Mouse (Mus musculus) forebrain, embryonic 14.5 days (tissue): ENCODE data around the gene Chac1. TPM values are rescaled to one million over a fixed set of nuclear protein-coding genes. Genes with fewer than 3 reads are reported as not detected.

Experiments used
- ATAC-seq: fragments of 200-750 bp; cut with Nextera tagmentation; 2 replicates; pipeline ENCODE4 v1.8.0; 2017; ENCODE audit warnings: mild to moderate bottlenecking, moderate library complexity
- DNase-seq: peaks from one replicate; pipeline ENCODE4 v3.0.0-alpha.2; 2015; ENCODE audit warnings: low spot score
- H3K27ac ChIP-seq: fragments of 300-500 bp; sonication (generic); 2 replicates; pipeline ENCODE4 v1.5.1; 2014; ENCODE audit warnings: low read depth, mild to moderate bottlenecking, control low read depth, low read length, moderate library complexity
- H3K27me3 ChIP-seq: fragments of 300-500 bp; sonication (generic); replicated peaks from 2 replicates; pipeline ENCODE4 v1.6.1; 2014; ENCODE audit warnings: low read length, control low read depth, mixed read lengths; ENCODE audit not compliant: control insufficient read depth, insufficient read depth
- H3K36me3 ChIP-seq: fragments of 300-500 bp; sonication (generic); 2 replicates; pipeline ENCODE4 v1.6.1; 2014; ENCODE audit warnings: low read length, control low read depth; ENCODE audit not compliant: control insufficient read depth, insufficient read depth
- H3K4me1 ChIP-seq: fragments of 300-500 bp; sonication (generic); 2 replicates; pipeline ENCODE4 v1.6.1; 2014; ENCODE audit warnings: antibody characterized with exemption, low read length, control low read depth; ENCODE audit not compliant: control insufficient read depth, insufficient read depth
- H3K4me2 ChIP-seq: fragments of 300-500 bp; sonication (generic); 2 replicates; pipeline ENCODE4 v1.6.1; 2014; ENCODE audit warnings: mild to moderate bottlenecking, control low read depth, low read length
- H3K4me3 ChIP-seq: fragments of 300-500 bp; sonication (generic); 2 replicates; pipeline ENCODE4 v1.5.1; 2014; ENCODE audit warnings: low read depth, low read length, control low read depth
- H3K9ac ChIP-seq: fragments of 300-500 bp; sonication (generic); 2 replicates; pipeline ENCODE4 v1.6.1; 2014; ENCODE audit warnings: mild to moderate bottlenecking, low read length, control low read depth, moderate library complexity
- H3K9me3 ChIP-seq: fragments of 300-500 bp; sonication (generic); replicated peaks from 2 replicates; pipeline ENCODE4 v1.6.1; 2016; ENCODE audit warnings: low read length, control low read depth, mixed read lengths; ENCODE audit not compliant: control insufficient read depth
- WGBS: fragments of 180-500 bp; shearing (Covaris S2); extraction: QIAGEN DNeasy Blood & Tissue Kit; methylation state at CpG from one replicate; pipeline ENCODE4 v1.1.7; 2014; 5-methylcytosine and 5-hydroxymethylcytosine counted together
- polyA plus RNA-seq: library from polyadenylated mRNA; unstranded; fragments of >200 nt; fragmentation: Nextera tagmentation; extraction: Ambion mirVana; gene quantifications from 2 replicates; pipeline ENCODE4 v1.2.1, GENCODE M21; 2014

The Chac1 gene
- polyA plus RNA-seq, 1 experiment from 2014 or later = 3.8 TPM

- H3K4me1 ChIP-seq = no peaks in the 10 kb centered on the region
- ATAC-seq (no peak), DNase-seq (no peak)
- H3K9ac ChIP-seq = no peak overlapping the region
- no peaks in the 10 kb centered on the region for H3K27me3 ChIP-seq
- 22% methylated on average over 7 of the region's 7 CpGs for WGBS
- no peak overlapping the region for H3K27ac ChIP-seq
- H3K4me3 ChIP-seq = no peak overlapping the region
- H3K36me3 ChIP-seq = no peaks in the 10 kb centered on the region
- H3K4me2 ChIP-seq = no peak overlapping the region
- no peaks in the 10 kb centered on the region for H3K9me3 ChIP-seq
These were observed 4.6 kb downstream of the Chac1 start for GRCm38 (mm10) chr2:119355651-119356050.

GRCm38 (mm10) chr2:119356310-119356709 is 5.3 kb downstream of the Chac1 start:
- no peak overlapping the region for H3K4me3 ChIP-seq
- no peaks in the 10 kb centered on the region for H3K27me3 ChIP-seq
- H3K4me1 ChIP-seq = no peaks in the 10 kb centered on the region
- no peaks in the 10 kb centered on the region for H3K36me3 ChIP-seq
- H3K4me2 ChIP-seq = no peak overlapping the region
- peaks cover 3% of the 10 kb centered on the region; the same call in 1 of the 2 replicates for H3K9me3 ChIP-seq
- no peak overlapping the region for H3K9ac ChIP-seq
- no peak overlapping the region for H3K27ac ChIP-seq
- DNase-seq = no peak
- no peak for ATAC-seq

GRCm38 (mm10) chr2:119356805-119357204 is 5.8 kb downstream of the Chac1 start:
- Histone ChIP-seq H3K4me2 (no peak overlapping the region), H3K27ac (no peak overlapping the region), H3K4me1 (no peaks in the 10 kb centered on the region), H3K27me3 (no peaks in the 10 kb centered on the region), H3K4me3 (no peak overlapping the region), H3K36me3 (no peaks in the 10 kb centered on the region), H3K9me3 (peaks cover 8% of the 10 kb centered on the region; the same call in 1 of the 2 replicates), H3K9ac (no peak overlapping the region)
- ATAC-seq (no peak), DNase-seq (no peak)
- 92% methylated on average over 5 of the region's 5 CpGs for WGBS

GRCm38 (mm10) chr2:119358249-119358648 is 7.2 kb downstream of the Chac1 start:
- Histone ChIP-seq H3K4me3 (no peak overlapping the region), H3K9ac (no peak overlapping the region), H3K4me1 (no peaks in the 10 kb centered on the region), H3K9me3 (peaks cover 8% of the 10 kb centered on the region; the same call in 1 of the 2 replicates), H3K36me3 (no peaks in the 10 kb centered on the region), H3K27me3 (no peaks in the 10 kb centered on the region), H3K4me2 (no peak overlapping the region), H3K27ac (no peak overlapping the region)
- DNase-seq (no peak), ATAC-seq (no peak)
- 91% methylated on average over 6 of the region's 6 CpGs for WGBS

- H3K4me2 ChIP-seq = no peak overlapping the region
- peaks cover 8% of the 10 kb centered on the region; the same call in 1 of the 2 replicates for H3K9me3 ChIP-seq
- no peak overlapping the region for H3K27ac ChIP-seq
- H3K9ac ChIP-seq = no peak overlapping the region
- no peaks in the 10 kb centered on the region for H3K36me3 ChIP-seq
- WGBS = 94% methylated on average over 2 of the region's 2 CpGs
- ATAC-seq (no peak), DNase-seq (no peak)
- H3K4me1 ChIP-seq = no peaks in the 10 kb centered on the region
- no peak overlapping the region for H3K4me3 ChIP-seq
- no peaks in the 10 kb centered on the region for H3K27me3 ChIP-seq
These were observed 8.8 kb downstream of the Chac1 start for GRCm38 (mm10) chr2:119359721-119360291.

- no peak overlapping the region for H3K4me2 ChIP-seq
- peaks cover 8% of the 10 kb centered on the region; the same call in 1 of the 2 replicates for H3K9me3 ChIP-seq
- no peak overlapping the region for H3K27ac ChIP-seq
- peaks cover 2% of the 10 kb centered on the region; the same call in 1 of the 2 replicates for H3K36me3 ChIP-seq
- no peak overlapping the region for H3K9ac ChIP-seq
- ATAC-seq = no peak
- no peak for DNase-seq
- 94% methylated on average over 3 of the region's 3 CpGs for whole genome bisulfite sequencing
- no peaks in the 10 kb centered on the region for H3K27me3 ChIP-seq
- no peaks in the 10 kb centered on the region for H3K4me1 ChIP-seq
- H3K4me3 ChIP-seq = no peak overlapping the region
These were observed 13.9 kb downstream of the Chac1 start for GRCm38 (mm10) chr2:119364969-119365368.

- Histone ChIP-seq H3K4me3 (no peak overlapping the region), H3K9me3 (no peaks in the 10 kb centered on the region), H3K4me1 (no peaks in the 10 kb centered on the region), H3K27me3 (no peaks in the 10 kb centered on the region), H3K27ac (no peak overlapping the region), H3K36me3 (peaks cover 24% of the 10 kb centered on the region), H3K9ac (no peak overlapping the region), H3K4me2 (no peak overlapping the region)
- 72% methylated on average over 3 of the region's 3 CpGs for WGBS
- no peak for ATAC-seq
- no peak for DNase-seq
These were observed 16.3 kb downstream of the Chac1 start for GRCm38 (mm10) chr2:119367346-119367745.

- H3K27me3 ChIP-seq = no peaks in the 10 kb centered on the region
- no peak overlapping the region for H3K4me3 ChIP-seq
- H3K9me3 ChIP-seq = no peaks in the 10 kb centered on the region
- ATAC-seq (no peak), DNase-seq (no peak)
- no peak overlapping the region for H3K27ac ChIP-seq
- WGBS = 95% methylated on average over 10 of the region's 10 CpGs
- no peak overlapping the region for H3K4me2 ChIP-seq
- no peaks in the 10 kb centered on the region for H3K4me1 ChIP-seq
- H3K9ac ChIP-seq = no peak overlapping the region
- peaks cover 50% of the 10 kb centered on the region for H3K36me3 ChIP-seq
These were observed 19.1 kb downstream of the Chac1 start for GRCm38 (mm10) chr2:119370116-119370515.

- no peaks in the 10 kb centered on the region for H3K9me3 ChIP-seq
- no peak overlapping the region for H3K4me3 ChIP-seq
- ATAC-seq (no peak), DNase-seq (no peak)
- peaks cover 89% of the 10 kb centered on the region for H3K36me3 ChIP-seq
- no peak overlapping the region for H3K4me2 ChIP-seq
- WGBS = 89% methylated on average over 9 of the region's 9 CpGs
- H3K27me3 ChIP-seq = no peaks in the 10 kb centered on the region
- no peak overlapping the region for H3K27ac ChIP-seq
- no peak overlapping the region for H3K9ac ChIP-seq
- H3K4me1 ChIP-seq = no peaks in the 10 kb centered on the region
These were observed 26.3 kb downstream of the Chac1 start for GRCm38 (mm10) chr2:119377286-119377685.
